Mouse (Mus musculus): ENCODE results near the gene Gnat1. TPM values are rescaled to one million over a fixed set of nuclear protein-coding genes. Genes with fewer than 3 reads are reported as not detected.

Gene Gnat1
- total RNA-seq, 2 experiments from 2014 or later, result 0.60 TPM; not detected in 1

- DNase-seq (ENCODE audit: low spot score in 2 of 2), result no peak
These were observed 32.5 kb downstream of the Gnat1 start for GRCm38 (mm10) chr9:107646975-107647374.

DNA sequence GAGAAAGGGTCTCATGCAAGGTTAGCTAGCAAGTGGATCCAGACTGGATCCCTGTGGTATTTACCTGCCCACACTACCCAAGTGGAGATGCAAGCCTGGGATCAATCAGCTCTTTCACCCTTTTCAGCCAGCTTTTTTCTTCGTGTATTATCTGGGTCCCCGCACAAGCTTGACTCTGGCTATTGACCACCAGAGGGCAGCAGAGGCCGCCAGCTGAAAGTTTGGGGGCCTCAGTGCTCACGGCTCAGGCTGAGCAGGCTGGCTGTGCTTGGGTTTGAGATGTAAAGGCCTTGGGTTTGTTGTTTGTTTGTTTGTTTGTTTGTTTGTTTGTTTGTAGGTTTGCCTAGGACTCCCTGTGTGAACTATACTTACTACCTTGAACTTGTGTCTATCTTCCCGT lies 33.9 kb downstream of the Gnat1 start:
- peak; percentile 70 to 84 for DNase-seq (ENCODE audit: low spot score in 2 of 2)

DNA sequence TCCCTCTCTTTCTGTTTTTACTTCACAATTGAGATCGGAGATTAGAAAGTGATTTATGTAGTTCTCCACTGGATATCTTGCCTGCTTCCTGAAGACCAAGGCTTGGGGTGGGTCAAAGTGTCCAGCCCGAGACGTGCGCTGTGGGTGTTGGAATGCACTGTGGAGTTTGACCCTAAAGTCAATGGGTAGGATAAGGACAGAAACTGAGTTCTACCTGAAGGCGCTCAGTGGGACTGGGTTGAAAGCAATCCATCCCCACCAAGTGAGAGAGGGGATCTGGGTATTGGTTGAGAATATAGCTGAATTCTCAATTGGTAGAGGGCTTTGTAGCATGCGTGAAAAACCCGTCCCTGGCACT lies 34.4 kb downstream of the Gnat1 start:
- no peak for DNase-seq (ENCODE audit: low spot score in 2 of 2)

GRCm38 (mm10) chr9:107644495-107645152 lies 34.9 kb downstream of the Gnat1 start:
- peak; percentile 90 for DNase-seq (ENCODE audit: low spot score in 2 of 2)

DNA sequence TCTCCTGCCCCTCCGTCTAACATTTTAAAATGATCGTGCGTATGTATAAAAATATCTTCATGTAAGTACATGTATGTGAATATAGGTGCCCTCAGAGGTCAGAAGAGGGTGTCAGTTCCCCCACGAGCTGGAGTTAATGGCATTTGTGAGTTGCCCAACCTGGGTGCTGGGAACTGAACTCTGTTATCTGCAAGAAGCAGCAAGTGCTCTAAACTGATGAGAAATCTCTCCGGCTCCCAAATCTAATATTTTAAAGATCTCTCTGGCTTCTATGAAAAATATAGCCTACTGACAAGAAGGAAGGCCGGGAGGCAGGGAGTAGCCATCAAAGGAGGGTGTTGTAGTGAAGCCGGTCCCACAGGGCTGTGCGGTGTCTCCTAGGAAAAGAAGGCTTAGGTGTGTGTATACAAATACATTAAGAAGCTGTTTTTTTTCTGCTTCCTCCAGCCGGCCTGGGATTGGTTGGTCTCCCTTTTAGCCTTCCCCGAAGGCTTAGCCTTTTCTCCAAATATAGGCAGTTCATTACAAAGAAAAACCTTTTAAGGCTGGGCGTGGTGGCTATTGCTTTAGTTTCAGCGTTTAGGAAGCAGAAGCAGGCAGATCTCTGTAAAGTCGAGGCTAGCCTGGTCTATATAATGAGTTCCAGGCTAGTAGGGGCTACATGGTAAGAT lies 35.8 kb downstream of the Gnat1 start:
- DNase-seq (ENCODE audit: low spot score in 2 of 2), result no peak

DNA sequence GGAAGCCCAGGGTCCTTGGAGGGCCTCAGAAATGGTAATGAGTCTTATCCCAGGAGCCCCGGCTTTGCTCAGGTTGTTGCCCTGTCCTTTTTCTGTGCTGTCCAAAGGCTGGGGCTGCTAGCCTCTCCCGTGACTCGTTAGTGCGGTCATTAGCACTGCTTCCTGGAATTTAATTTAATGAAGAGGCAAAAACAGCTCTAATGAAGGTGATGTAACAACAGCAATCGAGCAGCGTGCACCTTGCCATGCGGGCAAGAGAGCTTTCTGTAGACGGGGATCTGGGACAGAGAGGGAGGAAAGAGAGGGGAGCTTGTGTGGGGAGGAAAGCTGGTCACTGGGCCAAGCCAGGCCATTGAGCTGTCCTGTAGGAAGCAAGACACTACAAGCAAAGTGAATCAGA lies 37.8 kb downstream of the Gnat1 start:
- DNase-seq (ENCODE audit: low spot score in 2 of 2), result no peak

- no peak for DNase-seq (ENCODE audit: low spot score in 2 of 2)
These were observed 39.2 kb downstream of the Gnat1 start for GRCm38 (mm10) chr9:107640257-107640772.

DNA sequence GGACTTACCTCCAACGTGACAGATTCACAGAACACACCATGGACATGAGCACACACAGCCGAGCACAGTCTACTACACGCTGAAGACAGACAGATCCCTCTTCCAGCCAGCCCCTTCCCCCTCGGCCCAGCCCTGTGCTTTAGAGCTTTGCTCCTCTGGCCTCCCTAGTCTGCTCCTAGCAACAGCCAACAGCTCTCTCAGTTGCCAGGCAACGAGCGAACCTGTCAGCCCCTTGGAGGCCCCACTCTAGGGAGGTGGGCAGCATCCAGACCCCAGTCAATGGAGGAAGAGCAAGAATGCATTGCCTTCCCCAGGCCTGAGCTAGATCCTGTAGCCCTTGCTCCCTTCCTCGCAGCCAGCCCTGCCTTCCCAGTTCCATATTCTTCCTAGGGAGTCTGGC lies 42.4 kb downstream of the Gnat1 start:
- DNase-seq (ENCODE audit: low spot score in 2 of 2), result no peak

- peak; percentile 90 to 94 for DNase-seq (ENCODE audit: low spot score in 2 of 2)
These were observed 44.1 kb downstream of the Gnat1 start, which contains the start of gene Gnai2 for GRCm38 (mm10) chr9:107635279-107636028. Gene Gnai2, minus strand, starts transcription at chr9:107635367.

DNA sequence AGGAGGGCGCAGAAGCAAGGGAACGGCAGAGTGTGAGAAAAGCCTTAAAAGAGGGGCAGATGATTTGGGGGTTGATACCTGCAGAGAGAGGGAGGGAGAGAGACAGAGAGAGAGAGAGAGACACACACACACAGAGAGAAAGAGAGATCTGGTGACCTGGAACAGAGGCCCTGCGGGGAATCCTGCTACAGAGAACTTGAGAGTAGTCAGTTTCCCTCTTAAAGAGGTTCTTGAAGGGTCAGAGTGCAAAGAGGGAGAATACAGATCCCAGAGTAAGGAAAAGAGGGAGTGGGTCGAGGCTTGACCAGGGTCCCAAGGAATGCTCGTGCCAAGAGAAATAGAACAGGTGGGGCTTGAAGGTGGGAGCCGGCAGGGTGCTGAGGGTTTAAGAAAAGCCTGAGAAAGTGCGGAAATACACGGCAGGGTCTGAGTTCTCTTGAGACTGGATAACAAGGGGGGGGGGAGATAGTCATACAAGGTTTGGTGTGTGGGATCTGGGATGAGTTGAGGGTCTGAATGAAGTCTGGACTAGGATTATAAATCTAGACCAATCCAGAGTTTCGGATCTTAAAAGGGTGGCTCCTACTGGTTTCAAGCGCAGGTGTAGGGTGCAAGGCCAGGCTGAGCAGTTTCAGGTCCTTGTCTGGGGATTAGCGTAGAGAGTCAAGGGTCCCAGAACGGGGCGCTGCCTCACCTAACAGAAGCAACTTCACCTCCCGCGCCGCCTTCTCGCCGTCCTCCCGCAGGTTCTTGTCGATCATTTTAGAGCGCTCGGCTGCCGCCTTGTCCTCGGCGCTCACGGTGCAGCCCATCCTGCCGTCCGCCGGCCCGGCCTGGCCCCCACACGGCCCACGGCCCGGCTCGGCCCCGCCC lies 44.9 kb downstream of the Gnat1 start:
- DNase-seq (ENCODE audit: low spot score in 2 of 2), result no peak

GRCm38 (mm10) chr9:107633661-107634405 lies 45.7 kb downstream of the Gnat1 start:
- no peak for DNase-seq (ENCODE audit: low spot score in 2 of 2)

DNA sequence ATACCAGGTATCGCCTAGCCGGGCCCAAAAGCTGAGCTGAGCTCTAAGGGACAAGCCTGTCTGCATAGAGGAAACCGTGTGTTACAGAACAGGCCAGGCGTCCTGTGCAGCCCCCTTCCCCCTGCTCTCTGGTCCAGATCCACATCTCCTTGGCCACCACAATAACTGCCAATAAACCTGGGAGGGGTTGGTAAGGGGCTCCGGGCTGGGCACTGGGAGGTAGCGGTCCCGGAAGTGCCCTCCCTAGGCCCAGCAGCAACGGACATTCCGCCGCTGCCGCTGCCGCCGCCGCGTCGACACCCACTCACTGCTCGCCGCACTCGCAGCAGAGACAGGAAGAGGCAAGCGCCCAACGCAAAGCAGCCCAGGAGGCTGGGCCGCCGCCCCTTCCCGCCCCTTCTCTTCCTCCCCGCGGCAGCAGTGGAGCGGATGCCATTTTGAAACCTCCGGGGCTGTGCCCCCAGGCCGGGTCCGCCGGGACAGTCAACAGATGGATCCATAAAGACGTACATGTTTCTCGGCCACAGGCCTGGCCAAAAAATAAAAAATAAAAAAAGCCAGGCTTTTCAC lies 46.3 kb downstream of the Gnat1 start:
- DNase-seq (ENCODE audit: low spot score in 2 of 2), result peak; percentile 73 to 75

GRCm38 (mm10) chr9:107632478-107632877 lies 47.0 kb downstream of the Gnat1 start:
- DNase-seq (ENCODE audit: low spot score in 2 of 2), result no peak

- no peak for DNase-seq (ENCODE audit: low spot score in 2 of 2)
These were observed 47.7 kb downstream of the Gnat1 start for GRCm38 (mm10) chr9:107631861-107632260.

DNA sequence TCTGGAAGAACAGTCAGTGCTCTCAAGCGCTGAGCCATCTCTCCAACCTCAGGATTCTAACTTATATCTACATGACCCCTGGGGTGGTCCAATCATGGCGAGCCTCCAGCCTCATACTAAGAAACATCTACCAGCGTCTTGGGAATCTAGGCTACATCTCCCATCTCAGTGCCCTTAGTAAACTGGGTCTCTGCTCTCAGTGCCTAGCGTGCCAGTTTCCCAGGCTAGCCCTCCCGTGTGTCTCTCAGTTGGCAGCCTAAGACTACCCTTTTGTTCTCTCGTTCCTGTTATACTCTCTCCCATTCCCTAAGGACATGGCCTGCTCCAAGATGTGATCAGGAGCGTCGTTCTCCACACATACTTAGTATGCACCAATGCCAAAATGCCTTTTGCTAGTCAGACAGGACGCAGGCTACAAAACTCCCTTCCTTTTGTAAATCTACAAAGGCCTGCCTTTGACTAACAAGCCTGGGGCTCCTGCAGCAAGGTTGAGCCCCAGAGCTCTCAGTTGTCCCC lies 48.1 kb downstream of the Gnat1 start:
- no peak for DNase-seq (ENCODE audit: low spot score in 2 of 2)

DNA sequence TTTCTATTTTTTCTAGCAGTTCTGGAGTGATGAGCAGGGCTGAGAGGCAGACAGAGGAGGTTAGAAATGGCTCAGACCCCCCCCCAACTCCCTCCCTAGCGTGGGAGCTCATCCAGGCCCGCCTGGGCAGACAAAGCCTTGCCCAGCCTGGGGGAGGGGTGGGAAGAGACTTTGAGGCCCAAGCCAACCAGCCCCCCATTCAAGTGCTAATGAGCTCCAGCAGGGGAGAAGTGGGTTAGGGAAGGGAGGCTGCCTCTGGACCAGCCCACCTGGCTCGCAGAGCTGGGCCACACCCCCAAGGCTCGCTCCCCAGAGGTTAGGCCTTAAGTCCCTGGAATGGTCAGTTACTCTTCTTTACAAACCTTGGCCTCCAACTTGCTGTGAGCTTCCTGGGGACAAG lies 48.9 kb downstream of the Gnat1 start:
- DNase-seq (ENCODE audit: low spot score in 2 of 2), result peak; percentile 54 to 76

- DNase-seq (ENCODE audit: low spot score in 2 of 2), result peak; percentile 43 to 45
These were observed 49.5 kb downstream of the Gnat1 start for GRCm38 (mm10) chr9:107629901-107630425.

DNA sequence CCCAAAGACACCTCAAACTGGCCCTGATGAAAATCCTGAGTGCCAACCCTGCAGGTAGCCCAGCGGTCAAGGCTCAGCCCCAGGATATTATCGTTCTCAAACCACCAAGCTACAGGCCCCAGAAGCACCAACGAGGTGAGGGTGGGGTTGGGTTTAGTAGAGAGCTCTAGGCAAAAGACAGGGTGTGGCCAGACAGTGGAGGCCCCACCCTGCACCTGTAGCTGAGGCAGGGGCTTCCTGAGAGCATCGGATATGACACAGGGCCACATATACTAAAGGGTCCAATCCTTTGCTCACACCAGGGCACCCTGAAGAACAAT lies 50.1 kb downstream of the Gnat1 start:
- DNase-seq (ENCODE audit: low spot score in 2 of 2), result no peak

- no peak for DNase-seq (ENCODE audit: low spot score in 2 of 2)
These were observed 50.6 kb downstream of the Gnat1 start for GRCm38 (mm10) chr9:107628721-107629410.
